Mouse (Mus musculus) heart, postnatal 0 days (tissue): ENCODE measurements around the gene Camk2b. TPM values are rescaled to one million over a fixed set of nuclear protein-coding genes. Genes with fewer than 3 reads are reported as not detected.

Experiments
- ATAC-seq: fragments of 200-750 bp; cut with Nextera tagmentation; 2 replicates; pipeline ENCODE4 v1.8.0; 2017; ENCODE audit warnings: low read depth, moderate number of reproducible peaks, moderate library complexity; ENCODE audit not compliant: insufficient read depth
- DNase-seq: peaks from one replicate; pipeline ENCODE4 v3.0.0-alpha.2; 2016; ENCODE audit warnings: low spot score
- H3K27ac ChIP-seq: fragments of 300-500 bp; sonication (generic); 2 replicates; pipeline ENCODE4 v1.5.1; 2014; ENCODE audit warnings: low read depth, mild to moderate bottlenecking
- H3K27me3 ChIP-seq: fragments of 300-500 bp; sonication (generic); 2 replicates; pipeline ENCODE4 v1.6.1; 2014; ENCODE audit warnings: low read length, mixed read lengths; ENCODE audit not compliant: control insufficient read depth, insufficient read depth
- H3K36me3 ChIP-seq: fragments of 300-500 bp; sonication (generic); replicated peaks from 2 replicates; pipeline ENCODE4 v1.6.1; 2014; ENCODE audit warnings: low read length, mixed read lengths; ENCODE audit not compliant: control insufficient read depth, insufficient read depth
- H3K4me1 ChIP-seq: fragments of 300-500 bp; sonication (generic); 2 replicates; pipeline ENCODE4 v1.6.1; 2014; ENCODE audit warnings: antibody characterized with exemption; ENCODE audit not compliant: control insufficient read depth, insufficient read depth
- H3K4me2 ChIP-seq: fragments of 300-500 bp; sonication (generic); 2 replicates; pipeline ENCODE4 v1.6.1; 2014; ENCODE audit warnings: low read depth, mild to moderate bottlenecking, low read length, moderate library complexity
- H3K4me3 ChIP-seq: fragments of 300-500 bp; sonication (generic); 2 replicates; pipeline ENCODE4 v1.5.1; 2014; ENCODE audit warnings: low read depth, low read length
- H3K9ac ChIP-seq: fragments of 300-500 bp; sonication (generic); replicated peaks from 2 replicates; pipeline ENCODE4 v1.6.1; 2014; ENCODE audit warnings: low read depth, low read length, mixed read lengths
- H3K9me3 ChIP-seq: fragments of 300-500 bp; sonication (generic); replicated peaks from 2 replicates; pipeline ENCODE4 v1.6.1; 2016; ENCODE audit warnings: low read length; ENCODE audit not compliant: control insufficient read depth
- CTCF ChIP-seq: IDR thresholded peaks from 2 replicates; pipeline ENCODE4 v1.5.1; 2016; ENCODE audit warnings: antibody characterized with exemption, control low read depth, low read depth
- EP300 ChIP-seq: IDR thresholded peaks from 2 replicates; pipeline ENCODE4 v1.6.1; 2016; ENCODE audit warnings: antibody characterized with exemption, low read depth
- WGBS: fragments of 180-500 bp; shearing (Covaris S2); extraction: QIAGEN DNeasy Blood & Tissue Kit; methylation state at CpG from one replicate; pipeline ENCODE4 v1.1.7; 2014; 5-methylcytosine and 5-hydroxymethylcytosine counted together
- polyA plus RNA-seq: library from polyadenylated mRNA; unstranded; fragments of >200 nt; fragmentation: Nextera tagmentation; extraction: Ambion mirVana; gene quantifications from 2 replicates; pipeline ENCODE4 v1.2.1, GENCODE M21; 2015
- total RNA-seq: library from RNA; depleted of rRNA; stranded (reverse); fragments of >200 nt; gene quantifications from 2 replicates; pipeline ENCODE4 v1.2.3, GENCODE M21; 2014; ENCODE audit warnings: low replicate concordance

Gene Camk2b
- total and polyA plus RNA-seq, 2 experiments from 2014 or later = 3.4 to 6.3 TPM

DNA sequence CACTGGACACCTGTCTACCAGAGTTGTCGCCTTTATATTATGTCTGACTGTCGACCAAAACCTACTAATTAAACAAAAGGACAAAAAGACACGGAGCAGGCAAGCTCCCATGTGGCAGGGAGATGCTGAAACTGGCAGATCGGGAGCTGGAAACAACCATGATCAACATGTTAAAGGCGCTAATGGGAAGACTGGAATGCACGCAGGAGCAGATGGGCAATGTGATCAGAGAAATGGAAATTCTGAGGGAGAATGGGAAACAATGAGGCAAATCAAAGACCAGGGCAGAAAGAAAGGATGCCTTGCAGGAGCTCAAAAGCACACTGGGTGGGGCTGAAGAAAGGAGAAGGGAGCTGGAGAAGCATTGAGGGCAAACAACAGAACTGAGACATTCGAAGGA lies 27.2 kb downstream of the Camk2b start:
- WGBS = 65% methylated on average over 7 of the region's 7 CpGs
- DNase-seq (no peak), ATAC-seq (no peak)
- Histone ChIP-seq H3K27me3 (no peaks in the 10 kb centered on the region), H3K27ac (no peak overlapping the region), H3K36me3 (no peaks in the 10 kb centered on the region), H3K4me1 (no peaks in the 10 kb centered on the region), H3K4me3 (no peak overlapping the region), H3K9ac (no peak overlapping the region), H3K9me3 (0 out of 2 replicates have a peak, but pooled peaks cover 10% of the 10 kb centered on the region), H3K4me2 (no peak overlapping the region)
- TF ChIP-seq EP300 = no peak
- no peak for TF ChIP-seq CTCF

DNA sequence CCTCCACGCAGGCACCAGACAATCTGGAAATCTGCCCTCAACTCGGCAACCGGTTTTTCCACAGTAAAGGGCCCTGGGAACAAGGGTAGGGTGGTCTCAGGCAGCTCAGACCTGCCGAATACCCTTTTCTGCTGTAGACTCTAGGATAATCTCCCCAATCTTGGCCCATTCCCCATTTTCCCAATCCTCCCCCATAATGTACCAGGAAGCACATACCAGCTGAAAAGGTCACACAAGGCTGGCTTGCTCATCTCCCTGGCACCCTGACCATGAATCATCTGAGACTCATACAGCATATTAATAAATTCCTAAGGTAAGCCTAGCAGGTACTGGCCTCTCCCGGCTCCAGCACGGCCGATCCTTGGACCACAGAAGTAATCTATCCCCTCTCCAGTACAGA lies 28.5 kb downstream of the Camk2b start:
- H3K9ac ChIP-seq = no peak overlapping the region
- H3K27me3 ChIP-seq = no peaks in the 10 kb centered on the region
- no peak for DNase-seq
- H3K36me3 ChIP-seq = no peaks in the 10 kb centered on the region
- no peak overlapping the region for H3K27ac ChIP-seq
- H3K4me3 ChIP-seq = no peak overlapping the region
- ATAC-seq = no peak
- TF ChIP-seq EP300 = no peak
- TF ChIP-seq CTCF = no peak
- H3K4me1 ChIP-seq = no peaks in the 10 kb centered on the region
- H3K4me2 ChIP-seq = no peak overlapping the region
- H3K9me3 ChIP-seq = 0 out of 2 replicates have a peak, but pooled peaks cover 10% of the 10 kb centered on the region
- 80% methylated on average over 7 of the region's 7 CpGs for WGBS

DNA sequence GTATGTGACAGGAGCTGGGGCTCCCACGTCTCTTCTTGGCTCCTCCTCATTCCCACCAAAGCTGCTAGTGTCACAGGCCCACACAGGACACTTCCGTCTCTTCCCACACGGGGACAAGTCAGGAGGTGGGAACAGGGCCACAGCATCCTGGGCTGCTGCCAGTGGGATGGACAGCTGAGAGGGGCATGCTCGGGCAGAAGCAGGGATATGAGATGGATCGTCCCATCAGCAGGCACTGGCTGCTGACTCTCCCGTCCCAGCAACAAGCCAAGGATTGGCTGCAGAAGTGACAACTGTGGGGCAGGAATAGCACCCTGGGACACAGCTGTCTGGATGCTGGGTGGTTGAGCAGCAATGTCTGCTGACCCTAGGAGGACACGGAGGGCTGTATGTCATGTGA lies 29.0 kb downstream of the Camk2b start:
- H3K4me3 ChIP-seq = no peak overlapping the region
- no peak overlapping the region for H3K9ac ChIP-seq
- 63% methylated on average over 7 of the region's 7 CpGs for WGBS
- no peaks in the 10 kb centered on the region for H3K4me1 ChIP-seq
- TF ChIP-seq CTCF (no peak), EP300 (no peak)
- no peak overlapping the region for H3K27ac ChIP-seq
- 0 out of 2 replicates have a peak, but pooled peaks cover 10% of the 10 kb centered on the region for H3K9me3 ChIP-seq
- no peak overlapping the region for H3K4me2 ChIP-seq
- ATAC-seq (no peak), DNase-seq (no peak)
- no peaks in the 10 kb centered on the region for H3K27me3 ChIP-seq
- H3K36me3 ChIP-seq = no peaks in the 10 kb centered on the region

DNA sequence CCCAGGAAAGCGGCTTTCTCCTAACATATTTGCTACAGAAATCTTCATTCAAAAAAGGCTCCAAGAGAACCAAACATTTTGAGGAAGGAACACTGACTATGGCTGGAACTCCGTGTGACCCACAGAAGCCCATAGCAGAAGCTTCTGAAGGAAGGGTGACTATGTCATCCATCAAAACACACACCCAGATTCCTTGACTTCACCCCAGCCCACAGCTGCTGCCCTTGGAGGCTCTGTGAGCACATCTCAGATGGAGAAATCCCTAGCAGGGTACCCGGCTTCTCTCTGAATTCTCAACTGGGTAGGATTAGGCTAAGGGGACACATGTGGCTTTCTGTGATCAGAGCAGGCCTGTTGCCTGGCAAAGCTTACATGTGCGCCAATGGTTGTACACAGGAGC lies 29.7 kb downstream of the Camk2b start:
- Histone ChIP-seq H3K27me3 (no peaks in the 10 kb centered on the region), H3K9me3 (0 out of 2 replicates have a peak, but pooled peaks cover 10% of the 10 kb centered on the region), H3K36me3 (no peaks in the 10 kb centered on the region), H3K4me1 (no peaks in the 10 kb centered on the region), H3K27ac (no peak overlapping the region), H3K9ac (no peak overlapping the region), H3K4me2 (no peak overlapping the region), H3K4me3 (no peak overlapping the region)
- TF ChIP-seq EP300 (no peak), CTCF (no peak)
- no peak for DNase-seq
- ATAC-seq = no peak
- 76% methylated on average over 4 of the region's 4 CpGs for WGBS

DNA sequence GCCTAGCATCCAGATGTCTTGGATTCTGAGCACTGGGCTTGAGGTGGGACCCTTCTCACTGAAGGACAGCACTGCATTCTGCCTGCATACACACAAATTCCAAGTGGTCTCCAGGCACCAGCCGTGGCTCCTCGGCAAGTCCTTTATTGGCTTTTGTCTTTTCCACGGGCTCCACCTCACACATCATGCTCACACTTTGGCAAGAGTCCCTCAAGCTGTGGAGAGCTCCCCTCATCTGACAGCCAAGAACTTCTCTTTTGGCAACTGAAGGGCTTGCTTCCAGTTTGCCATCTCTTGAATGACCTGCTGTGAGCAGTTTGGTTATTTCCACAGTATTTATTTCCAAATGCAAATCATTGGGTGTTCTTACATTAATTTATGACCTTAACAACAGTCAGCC lies 30.6 kb downstream of the Camk2b start:
- H3K9me3 ChIP-seq = 0 out of 2 replicates have a peak, but pooled peaks cover 8% of the 10 kb centered on the region
- no peak overlapping the region for H3K4me3 ChIP-seq
- TF ChIP-seq EP300 = no peak
- TF ChIP-seq CTCF = no peak
- H3K27ac ChIP-seq = no peak overlapping the region
- WGBS = 71% methylated on average over 3 of the region's 3 CpGs
- H3K27me3 ChIP-seq = no peaks in the 10 kb centered on the region
- no peak overlapping the region for H3K4me2 ChIP-seq
- ATAC-seq (no peak), DNase-seq (no peak)
- H3K36me3 ChIP-seq = no peaks in the 10 kb centered on the region
- peaks cover 6% of the 10 kb centered on the region; the same call in 1 of the 2 replicates for H3K4me1 ChIP-seq
- no peak overlapping the region for H3K9ac ChIP-seq

DNA sequence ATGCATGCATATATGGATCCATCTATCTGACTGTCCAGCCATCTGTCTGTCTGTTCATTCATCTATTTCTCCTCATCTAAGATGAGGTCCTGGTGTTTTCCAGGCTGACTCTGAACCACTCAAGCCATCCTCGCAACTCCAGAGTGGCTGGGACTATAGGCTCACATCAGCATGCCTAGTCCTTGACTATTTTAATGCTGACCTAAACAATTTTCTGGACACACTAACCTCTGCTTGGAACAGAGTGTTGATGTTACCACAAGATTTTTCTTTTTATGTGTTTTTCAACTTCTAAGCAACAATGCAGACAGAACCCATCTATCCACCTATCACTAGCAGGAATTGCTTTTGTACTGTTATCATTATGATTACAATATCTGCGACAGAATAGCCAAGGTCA lies 31.4 kb downstream of the Camk2b start:
- Histone ChIP-seq H3K9ac (no peak overlapping the region), H3K27me3 (no peaks in the 10 kb centered on the region), H3K36me3 (no peaks in the 10 kb centered on the region), H3K27ac (no peak overlapping the region), H3K4me3 (no peak overlapping the region), H3K4me2 (no peak overlapping the region), H3K9me3 (no peaks in the 10 kb centered on the region), H3K4me1 (peaks cover 11% of the 10 kb centered on the region; the same call in 1 of the 2 replicates)
- 73% methylated on average over 2 of the region's 2 CpGs for whole genome bisulfite sequencing
- TF ChIP-seq EP300 = no peak
- no peak for TF ChIP-seq CTCF
- DNase-seq (no peak), ATAC-seq (no peak)
